Mouse (Mus musculus) induced T-regulatory cell, adult 2 months (primary cell): ENCODE measurements at regions not wholly inside any gene's neighbourhood (a gene's known extent, or its start where the extent isn't known, plus 50 kb on each side); places are given as distances from the start of the nearest gene placed in this dataset.

ENCODE experiments used
- DNase-seq: peaks from one replicate; pipeline ENCODE4 v3.0.0-alpha.2; 2012; ENCODE audit warnings: low read depth

- no peak for DNase-seq
Observed at GRCm38 (mm10) chr7:134436917-134437316, 51.5 kb upstream of the D7Ertd443e start.

GRCm38 (mm10) chr7:134439281-134439680, 53.8 kb upstream of the D7Ertd443e start:
- DNase-seq = no peak

GRCm38 (mm10) chr7:134445008-134445806, 59.7 kb upstream of the D7Ertd443e start:
- no peak for DNase-seq

GRCm38 (mm10) chr7:134447648-134448202, 62.3 kb upstream of the D7Ertd443e start:
- DNase-seq = no peak

GRCm38 (mm10) chr7:134448831-134449230, 63.4 kb upstream of the D7Ertd443e start:
- no peak for DNase-seq

GRCm38 (mm10) chr7:134462677-134463076, 77.2 kb upstream of the D7Ertd443e start:
- no peak for DNase-seq

- no peak for DNase-seq
Observed at GRCm38 (mm10) chr7:134463380-134463779, 77.9 kb upstream of the D7Ertd443e start.

- DNase-seq = no peak
Observed at GRCm38 (mm10) chr7:134467216-134467615, 81.8 kb upstream of the D7Ertd443e start.

- no peak for DNase-seq
Observed at GRCm38 (mm10) chr7:134471286-134471685, 85.8 kb upstream of the D7Ertd443e start.

- no peak for DNase-seq
Observed at GRCm38 (mm10) chr7:134491326-134491725, 105.9 kb upstream of the D7Ertd443e start.

GRCm38 (mm10) chr7:134497219-134497618, 111.8 kb upstream of the D7Ertd443e start:
- no peak for DNase-seq

- no peak for DNase-seq
Observed at GRCm38 (mm10) chr7:134497870-134498269, 112.4 kb upstream of the D7Ertd443e start.

- DNase-seq = no peak
Observed at GRCm38 (mm10) chr7:134498716-134499115, 113.3 kb upstream of the D7Ertd443e start.

GRCm38 (mm10) chr7:134499429-134499828, 114.0 kb upstream of the D7Ertd443e start:
- DNase-seq = no peak

GRCm38 (mm10) chr7:134500210-134500609, 114.7 kb upstream of the D7Ertd443e start:
- DNase-seq = no peak

GRCm38 (mm10) chr7:134501079-134501478, 115.6 kb upstream of the D7Ertd443e start:
- DNase-seq = no peak

- DNase-seq = no peak
Observed at GRCm38 (mm10) chr7:134510333-134510928, 125.0 kb upstream of the D7Ertd443e start.

- DNase-seq = no peak
Observed at GRCm38 (mm10) chr7:134519372-134519975, 134.0 kb upstream of the D7Ertd443e start.

- DNase-seq = no peak
Observed at GRCm38 (mm10) chr7:134523897-134524296, 138.4 kb upstream of the D7Ertd443e start.

- no peak for DNase-seq
Observed at GRCm38 (mm10) chr7:134525041-134525440, 139.6 kb upstream of the D7Ertd443e start.

GRCm38 (mm10) chr7:134525461-134525860, 140.0 kb upstream of the D7Ertd443e start:
- no peak for DNase-seq

- DNase-seq = no peak
Observed at GRCm38 (mm10) chr7:134527351-134527750, 141.9 kb upstream of the D7Ertd443e start.

GRCm38 (mm10) chr7:134528026-134528425, 142.4 kb upstream of the Dock1 start:
- no peak for DNase-seq
